Mouse (Mus musculus) spleen, postnatal 4 days (tissue): ENCODE measurements around the gene Son.
A peak's percentile ranks its signal among the peaks of the same experiment; 100 is the strongest.
"Not testable (repeated sequence)": the region's sequence is repeated elsewhere in the genome, so short reads cannot be mapped to it uniquely, and the experiment has no call there.

Experiments
- DNase-seq, 2 experiments: peaks; one replicate each; pipeline ENCODE4 v3.0.0; 2022; ENCODE audit warnings: low spot score in 2 of 2

Gene Son

DNA sequence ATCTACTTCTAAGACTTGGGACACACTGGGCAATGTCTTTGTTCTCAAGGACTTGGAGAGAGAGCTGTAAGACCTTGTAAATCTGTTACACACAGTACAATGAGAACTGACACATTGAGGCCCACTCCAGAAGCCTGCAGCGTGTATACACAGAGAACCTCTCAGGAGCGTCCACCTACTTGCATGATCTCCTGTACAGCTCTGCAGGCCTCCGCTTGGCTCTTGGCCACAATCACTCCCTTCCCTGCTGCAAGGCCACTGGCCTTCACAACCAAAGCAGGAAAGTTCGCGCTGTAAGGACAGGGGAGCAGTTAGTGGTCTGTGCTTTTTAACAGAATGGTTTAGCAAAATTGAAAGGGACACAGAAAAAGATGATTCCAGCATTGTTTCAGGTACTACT is 8.1 kb upstream of the Son start:
- no peak for DNase-seq

DNA sequence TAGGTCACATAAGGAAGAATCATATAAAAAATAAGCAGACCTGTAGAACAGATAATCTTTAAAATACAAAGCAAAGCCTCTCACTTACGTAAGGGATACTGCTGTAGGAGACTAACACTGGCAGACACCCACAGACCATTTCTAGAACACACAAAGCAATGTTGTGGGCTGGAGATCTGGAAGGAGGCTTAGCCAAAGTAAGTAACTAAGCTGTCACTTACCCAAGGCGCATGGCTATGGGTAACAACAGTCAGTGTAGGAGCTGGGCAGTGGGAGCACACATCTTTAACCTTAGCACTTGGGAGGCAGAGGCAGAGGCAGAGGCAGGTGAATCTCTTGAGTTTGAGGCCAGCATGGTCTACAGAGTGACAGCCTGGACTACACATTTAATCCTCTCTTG is 7.7 kb upstream of the Son start:
- no peak for DNase-seq

DNA sequence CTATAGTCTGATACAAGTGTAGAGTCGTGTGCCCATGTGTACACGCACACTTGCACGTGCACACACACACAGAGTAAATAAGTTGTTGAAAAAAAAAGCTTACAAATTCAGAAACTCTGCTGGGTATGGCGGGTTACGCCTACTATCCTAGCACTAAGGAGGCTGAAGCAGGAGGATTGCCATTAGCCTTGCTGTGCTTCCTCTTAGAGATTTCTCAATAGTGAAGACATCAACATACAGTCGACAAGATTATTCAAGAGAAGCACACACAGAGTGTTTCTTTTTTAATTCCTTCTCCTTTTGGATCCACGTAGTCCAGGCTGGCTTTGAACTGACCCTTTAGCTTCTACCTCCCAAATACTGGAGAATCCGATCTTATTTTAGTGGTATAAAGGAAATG is 7.1 kb upstream of the Son start:
- DNase-seq: no peak

DNA sequence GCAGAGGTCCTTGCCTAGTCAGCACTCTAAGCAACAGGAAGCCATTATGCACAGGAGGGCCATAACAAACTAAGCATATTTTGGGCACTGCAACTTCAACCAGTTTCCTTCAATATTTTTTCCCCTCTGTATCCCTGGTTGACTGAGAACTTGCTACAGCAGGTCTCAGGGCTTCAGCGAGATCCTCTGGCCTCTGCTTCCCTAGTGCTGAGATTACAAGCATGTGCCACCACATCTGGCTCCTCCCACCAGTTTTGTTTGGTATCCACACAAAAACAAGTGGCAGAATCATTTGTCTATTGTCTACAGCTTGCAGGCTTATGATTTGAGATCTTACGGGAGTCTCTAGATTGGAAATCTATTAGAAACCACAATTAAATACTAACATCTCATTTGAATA is 2.4 kb upstream of the Son start:
- no peak for DNase-seq

DNA sequence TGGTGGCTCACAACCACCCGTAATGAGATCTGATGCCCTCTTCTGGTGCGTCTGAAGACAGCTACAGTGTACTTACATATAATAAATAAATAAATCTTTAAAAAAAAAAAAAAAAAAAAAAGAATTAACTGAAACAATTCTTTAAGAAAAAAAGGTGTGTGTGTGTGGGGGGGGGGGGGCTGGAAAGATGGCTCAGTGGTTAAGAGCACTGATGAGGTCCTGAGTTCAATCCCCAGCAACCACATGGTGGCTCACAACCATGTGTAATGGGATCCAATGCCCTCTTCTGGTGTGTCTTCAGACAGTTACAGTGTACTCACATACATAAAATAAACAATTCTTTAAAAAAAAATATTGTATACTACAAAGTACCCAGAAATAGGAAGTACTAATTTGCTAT is 1.9 kb upstream of the Son start:
- not testable (repeated sequence) for DNase-seq

DNA sequence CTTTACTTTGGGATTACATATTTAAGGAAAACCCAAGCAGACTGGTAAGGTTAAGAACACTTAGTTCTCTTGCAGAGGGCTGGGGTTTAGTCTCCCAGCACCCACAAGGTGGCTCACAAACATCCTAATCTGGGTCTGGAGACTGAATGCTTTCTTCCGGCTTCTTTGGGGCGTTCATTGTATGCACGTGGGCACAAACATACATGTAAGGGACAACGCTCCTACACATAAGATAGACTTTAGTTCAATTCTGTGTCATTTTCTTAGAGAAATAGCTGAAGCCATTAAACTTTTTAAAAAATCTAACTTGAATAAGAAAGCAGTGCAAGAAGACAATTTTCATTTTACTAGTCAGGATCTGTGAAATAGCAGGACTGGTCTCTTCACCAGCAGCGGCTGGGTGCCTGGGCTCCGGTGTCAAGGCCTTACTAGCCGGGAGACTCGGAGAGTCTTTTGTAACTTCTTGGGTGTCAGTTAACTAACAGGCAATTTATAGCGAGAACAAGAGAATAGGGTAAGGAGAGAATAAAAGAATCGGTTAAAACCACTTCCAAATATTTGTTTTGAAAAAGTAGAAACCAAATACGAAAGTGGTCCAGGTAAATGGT is 1.2 kb upstream of the Son start:
- no peak for DNase-seq

DNA sequence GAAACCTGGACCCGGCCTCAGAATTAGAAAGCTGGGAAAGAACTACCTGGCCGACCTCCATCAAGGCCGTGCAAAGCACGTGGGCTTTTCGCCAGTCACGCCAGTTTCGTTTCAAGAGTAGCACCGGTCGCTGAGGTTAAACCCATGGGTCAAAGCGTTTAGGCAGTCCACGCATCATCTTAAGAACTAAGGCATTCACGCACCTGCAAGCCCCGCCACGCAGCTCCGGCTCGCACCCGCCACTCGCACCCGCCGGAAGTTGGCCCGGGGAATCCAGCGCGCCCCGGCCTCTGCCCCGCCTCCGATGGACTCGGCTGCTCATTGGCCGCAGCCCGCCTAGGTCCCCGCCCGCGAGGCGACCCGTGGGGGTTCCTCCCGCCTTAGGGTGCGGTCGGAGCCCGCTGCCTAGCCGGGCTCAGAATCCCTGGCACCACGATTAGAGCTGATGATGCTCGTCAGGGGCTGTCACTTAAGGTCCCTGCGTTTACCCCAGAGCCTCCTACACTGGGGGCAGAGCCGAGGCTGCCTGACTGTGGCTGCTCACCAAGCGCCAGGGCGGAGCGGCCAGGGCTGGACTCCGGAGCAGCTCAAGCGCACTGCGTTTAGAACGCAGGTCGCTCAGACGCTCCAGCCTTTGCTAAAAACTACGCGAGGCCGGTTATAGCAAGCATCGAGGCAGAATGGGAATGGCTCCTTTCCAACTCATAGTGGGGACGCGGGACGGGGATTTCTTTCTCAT is 456 bp upstream of the Son start, which contains the start of gene Gart:
Gart (minus strand) TSS at position 272 of the 739 bp plus-strand sequence.
- peak; percentile 95 to 97 for DNase-seq

DNA sequence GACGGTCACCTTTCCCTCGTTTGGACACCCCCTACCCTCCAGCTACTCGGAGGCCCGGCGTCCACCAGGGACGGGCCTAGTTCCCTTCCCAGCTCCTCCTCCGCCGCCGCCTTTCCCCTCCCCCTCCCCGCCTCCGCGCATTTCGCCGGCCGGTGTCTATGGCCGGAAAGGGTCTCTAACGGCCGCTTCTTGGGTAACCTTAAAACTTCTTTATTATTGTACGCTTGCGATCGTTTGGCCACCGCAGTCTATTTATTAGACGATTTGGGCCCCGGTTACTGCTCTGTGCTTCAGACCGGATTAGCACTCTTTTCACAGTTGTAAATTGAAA is 879 bp downstream of the Son start:
- peak; percentile 85 to 93 for DNase-seq

DNA sequence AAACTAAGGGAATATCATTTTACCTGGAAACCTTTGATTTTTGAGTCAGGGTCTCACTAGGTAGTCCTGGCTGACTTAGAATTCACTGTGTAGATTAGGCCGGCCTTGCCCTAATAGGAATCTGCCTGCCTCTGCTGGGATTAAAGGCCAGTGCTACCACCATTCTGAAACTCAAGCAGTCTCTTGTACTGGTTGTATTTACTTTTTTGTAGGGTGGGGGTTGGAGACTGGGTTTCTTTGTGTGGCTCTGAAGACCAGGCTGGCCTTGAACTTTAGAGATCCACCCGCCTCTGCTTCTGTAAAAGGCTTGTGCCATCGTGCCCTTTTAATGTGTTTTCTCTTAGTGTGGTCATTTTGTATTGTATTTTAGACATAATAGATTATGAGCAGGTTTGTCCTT is 1.9 kb downstream of the Son start:
- DNase-seq: no peak

DNA sequence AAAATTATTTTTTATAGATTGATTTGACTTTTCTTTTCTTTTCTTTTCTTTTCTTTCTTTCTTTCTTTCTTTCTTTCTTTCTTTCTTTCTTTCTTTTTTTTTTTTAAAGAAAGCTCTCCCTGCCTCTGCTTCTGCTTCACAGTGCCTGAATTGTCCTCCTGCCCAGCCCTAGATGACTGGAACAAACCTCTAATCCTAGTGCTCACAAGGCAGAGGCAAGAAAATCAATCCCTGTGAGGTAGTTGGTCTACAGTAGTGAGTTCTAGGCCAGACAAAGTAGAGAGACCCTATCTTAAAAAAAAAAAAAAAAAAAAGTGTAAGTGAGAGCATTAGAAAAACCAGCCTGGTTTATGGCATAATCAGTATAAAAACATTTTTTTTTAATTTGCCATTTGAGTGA is 2.5 kb downstream of the Son start:
- DNase-seq: no peak

DNA sequence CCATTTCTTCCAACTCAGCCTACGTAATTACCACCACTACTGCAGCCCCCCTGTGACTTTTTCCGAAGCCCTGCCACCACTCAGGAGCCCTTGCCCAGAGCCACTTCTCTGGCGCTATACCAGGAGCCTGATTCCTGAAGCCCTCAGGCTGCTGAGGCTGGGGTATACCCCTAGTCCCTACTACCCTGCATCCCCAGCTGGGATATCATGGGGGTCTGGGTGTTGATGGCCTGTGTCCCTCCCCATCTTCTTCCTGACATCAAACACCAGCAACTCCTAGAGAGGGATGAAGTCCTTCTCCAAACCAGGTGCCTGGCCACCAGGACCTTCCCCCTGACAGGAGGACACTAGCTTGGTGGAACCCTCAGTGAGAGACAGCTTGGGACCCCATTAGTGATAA is 4.9 kb downstream of the Son start:
- no peak for DNase-seq

DNA sequence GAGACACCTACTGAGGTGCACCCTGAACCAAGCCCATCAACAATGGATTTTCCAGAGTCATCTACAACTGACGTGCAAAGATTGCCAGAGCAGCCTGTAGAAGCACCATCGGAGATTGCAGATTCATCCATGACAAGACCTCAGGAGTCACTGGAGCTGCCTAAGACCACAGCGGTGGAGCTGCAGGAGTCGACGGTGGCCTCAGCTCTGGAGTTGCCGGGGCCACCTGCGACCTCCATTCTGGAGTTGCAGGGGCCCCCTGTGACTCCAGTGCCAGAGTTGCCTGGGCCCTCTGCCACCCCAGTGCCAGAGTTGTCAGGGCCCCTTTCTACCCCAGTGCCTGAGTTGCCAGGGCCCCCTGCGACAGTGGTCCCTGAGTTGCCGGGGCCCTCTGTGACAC is 8.0 kb downstream of the Son start:
- DNase-seq: no peak

DNA sequence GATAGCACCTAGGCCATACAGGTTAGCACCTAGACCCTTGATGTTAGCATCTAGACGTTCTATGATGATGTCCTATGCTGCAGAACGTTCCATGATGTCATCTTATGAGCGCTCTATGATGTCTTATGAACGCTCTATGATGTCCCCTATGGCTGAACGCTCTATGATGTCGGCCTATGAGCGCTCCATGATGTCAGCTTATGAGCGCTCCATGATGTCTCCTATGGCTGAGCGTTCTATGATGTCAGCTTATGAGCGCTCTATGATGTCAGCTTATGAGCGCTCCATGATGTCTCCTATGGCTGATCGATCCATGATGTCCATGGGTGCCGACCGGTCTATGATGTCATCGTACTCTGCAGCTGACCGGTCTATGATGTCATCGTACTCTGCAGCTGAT is 10.0 kb downstream of the Son start:
- no peak for DNase-seq

DNA sequence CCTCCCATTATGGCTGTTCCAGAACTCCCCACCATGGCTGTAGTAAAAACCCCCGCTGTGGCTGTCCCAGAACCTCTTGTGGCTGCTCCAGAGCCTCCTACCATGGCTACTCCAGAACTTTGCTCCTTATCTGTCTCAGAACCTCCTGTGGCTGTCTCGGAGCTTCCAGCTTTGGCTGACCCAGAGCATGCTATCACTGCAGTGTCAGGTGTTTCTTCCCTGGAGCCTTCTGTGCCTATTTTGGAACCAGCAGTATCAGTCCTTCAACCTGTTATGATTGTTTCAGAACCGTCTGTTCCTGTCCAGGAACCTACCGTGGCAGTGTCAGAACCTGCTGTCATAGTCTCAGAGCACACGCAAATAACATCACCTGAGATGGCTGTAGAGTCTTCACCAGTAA is 11.2 kb downstream of the Son start:
- no peak for DNase-seq

DNA sequence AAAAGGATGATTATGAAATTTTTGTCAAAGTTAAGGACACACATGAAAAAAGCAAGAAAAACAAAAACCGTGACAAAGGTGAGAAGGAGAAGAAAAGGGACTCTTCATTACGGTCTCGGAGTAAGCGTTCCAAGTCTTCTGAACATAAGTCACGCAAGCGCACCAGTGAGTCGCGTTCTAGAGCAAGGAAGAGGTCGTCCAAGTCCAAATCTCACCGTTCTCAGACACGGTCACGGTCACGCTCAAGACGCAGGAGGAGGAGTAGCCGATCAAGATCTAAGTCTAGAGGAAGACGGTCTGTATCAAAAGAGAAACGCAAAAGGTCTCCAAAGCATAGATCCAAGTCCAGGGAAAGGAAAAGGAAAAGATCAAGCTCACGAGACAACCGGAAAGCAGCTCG is 12.5 kb downstream of the Son start:
- no peak for DNase-seq

DNA sequence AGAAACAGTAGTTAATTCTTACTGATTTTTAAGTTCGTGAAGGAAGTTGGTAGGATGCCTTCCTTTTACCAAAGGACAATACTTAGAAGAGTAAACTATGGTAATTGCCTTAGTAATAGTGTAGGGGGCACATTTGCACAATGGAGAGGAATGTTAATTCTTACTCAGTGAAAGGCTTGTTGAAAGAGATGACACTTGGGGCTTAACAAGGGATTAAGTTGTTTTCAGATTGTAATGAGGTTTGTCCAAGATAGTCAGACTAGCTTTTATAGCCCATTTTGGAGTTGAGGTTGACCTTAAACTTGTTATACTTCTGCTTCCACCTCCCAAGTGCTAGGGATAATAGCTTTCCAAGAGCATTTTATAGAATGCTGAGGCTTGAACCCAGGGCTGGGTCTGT is 14.1 kb downstream of the Son start:
- no peak for DNase-seq

DNA sequence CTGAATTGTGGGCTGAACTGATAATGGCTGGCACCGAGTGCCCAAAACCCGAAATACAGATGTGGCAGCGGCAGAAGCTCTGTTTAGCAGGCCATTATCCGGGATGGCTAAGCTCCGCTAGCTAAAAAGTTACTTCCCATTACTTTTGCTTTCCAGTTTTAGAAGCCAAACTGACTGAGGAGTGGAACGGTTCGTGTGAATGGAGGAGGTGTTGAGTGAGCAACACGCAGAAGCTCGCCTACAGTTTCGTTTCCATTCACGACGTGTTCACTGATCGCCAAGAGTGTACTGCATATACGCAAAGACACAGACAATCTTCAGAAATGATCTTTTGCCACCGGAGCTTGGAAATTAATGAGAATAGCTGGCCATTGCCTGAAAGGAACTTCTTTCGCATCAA is 15.0 kb downstream of the Son start:
- no peak for DNase-seq

DNA sequence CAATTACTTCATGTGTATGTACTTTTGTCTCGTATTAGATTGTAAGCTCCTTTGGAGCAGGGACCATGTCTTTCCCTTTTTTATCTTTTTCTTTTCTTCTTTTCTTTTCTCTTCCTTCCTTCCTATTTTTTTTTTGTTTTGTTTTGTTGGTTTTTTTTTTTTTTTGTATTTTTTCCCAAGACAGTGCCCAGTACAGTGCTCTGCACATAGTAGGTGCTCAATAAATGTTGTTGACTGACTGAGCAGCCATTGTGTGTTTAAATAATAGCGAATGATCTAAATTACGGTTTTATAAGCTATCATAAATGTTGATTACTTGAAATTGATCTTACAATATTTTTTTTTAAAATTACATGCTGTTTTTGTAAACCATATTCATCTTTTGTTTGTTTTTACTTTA is 16.5 kb downstream of the Son start:
- DNase-seq: no peak

DNA sequence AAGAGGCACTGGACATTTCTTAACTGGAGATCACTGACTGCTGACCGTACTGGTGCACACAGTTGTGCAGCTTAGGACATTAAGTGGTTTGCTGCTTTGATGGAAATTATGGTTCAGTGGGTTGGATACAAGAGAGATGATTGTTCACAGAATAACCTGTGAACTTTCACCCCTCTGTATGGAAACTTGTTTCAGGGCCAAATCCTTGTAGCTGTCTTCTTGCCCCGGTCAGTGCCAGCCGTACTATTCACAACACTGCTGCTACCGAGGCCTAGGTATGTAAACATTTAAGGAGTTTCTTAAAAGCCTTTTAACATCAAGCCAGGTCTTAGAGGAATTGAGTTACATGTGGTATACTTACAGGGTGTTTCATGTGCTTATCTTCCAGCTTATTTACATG is 27.2 kb downstream of the Son start:
- DNase-seq: no peak

DNA sequence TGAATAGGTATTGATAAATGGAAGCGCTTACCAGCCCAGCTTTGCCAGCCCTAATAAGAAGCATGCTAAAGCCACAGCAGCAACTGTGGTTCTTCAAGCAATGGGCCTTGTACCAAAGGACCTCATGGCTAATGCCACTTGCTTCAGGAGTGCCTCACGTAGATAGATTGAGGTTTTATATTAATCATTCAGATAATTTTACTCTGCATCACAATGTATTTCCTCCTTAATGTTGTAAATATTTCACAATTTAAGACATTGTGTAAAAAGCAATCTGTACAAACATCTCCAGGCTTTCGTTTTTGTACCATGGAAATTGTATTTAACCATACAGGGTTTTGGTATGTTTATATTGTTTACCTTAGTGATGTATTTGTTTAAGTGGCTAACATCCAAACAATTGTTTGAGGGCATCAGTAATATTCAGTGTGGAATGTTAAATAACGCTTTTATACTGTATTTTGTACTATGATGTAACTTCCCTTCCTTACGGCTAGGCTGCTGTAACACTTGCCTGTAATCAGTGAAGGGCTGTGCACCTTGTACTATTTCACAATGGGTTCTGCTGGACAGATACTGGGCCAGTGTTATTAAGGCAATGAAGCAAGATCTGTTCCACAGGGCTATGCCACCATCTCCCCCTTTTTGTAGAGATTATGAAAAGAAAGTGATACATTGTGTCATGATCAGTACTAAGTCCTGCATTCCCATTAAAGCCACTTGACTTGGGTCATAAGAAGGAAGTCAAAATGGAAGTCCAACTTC is 31.0 kb downstream of the Son start:
- DNase-seq: peak in 1 of 2 experiments; percentile 28

DNA sequence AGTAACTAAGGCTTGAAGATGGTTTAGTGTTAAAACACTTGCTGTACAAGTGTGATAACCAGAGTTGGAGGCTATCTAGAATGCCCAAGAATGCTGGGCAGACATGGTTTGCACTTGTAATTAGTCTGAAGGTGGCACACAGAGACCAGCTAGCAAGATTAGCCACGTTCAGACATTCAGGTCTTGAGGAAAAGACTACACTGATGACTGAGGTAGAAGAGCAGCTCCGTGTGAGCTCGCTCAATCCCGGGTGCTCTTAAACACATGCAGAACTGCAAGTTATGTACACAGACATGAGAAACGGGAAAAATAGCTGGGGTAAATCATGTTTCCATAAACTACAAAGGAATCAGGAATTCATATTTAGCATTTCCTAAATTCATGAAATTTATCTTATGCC is 33.4 kb downstream of the Son start:
- no peak for DNase-seq

DNA sequence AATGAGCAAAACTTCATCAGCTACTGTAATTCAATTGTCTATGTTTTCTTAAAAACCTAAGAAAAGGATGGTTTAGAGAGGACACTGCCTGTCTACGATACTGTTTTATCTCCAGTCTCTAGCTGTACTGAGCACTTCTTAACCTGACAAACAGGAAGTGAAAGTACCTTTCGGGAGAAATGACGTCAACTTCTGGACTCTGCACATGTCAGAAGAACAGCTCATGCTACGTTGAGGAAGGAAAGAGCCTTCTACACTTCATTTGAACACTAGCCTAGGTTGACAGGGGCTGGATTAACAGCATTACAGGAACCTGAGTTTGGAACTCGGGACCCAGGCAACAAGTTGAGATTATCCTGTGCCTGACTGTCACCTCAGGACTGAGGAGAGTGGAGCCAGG is 38.2 kb downstream of the Son start:
- DNase-seq: no peak

DNA sequence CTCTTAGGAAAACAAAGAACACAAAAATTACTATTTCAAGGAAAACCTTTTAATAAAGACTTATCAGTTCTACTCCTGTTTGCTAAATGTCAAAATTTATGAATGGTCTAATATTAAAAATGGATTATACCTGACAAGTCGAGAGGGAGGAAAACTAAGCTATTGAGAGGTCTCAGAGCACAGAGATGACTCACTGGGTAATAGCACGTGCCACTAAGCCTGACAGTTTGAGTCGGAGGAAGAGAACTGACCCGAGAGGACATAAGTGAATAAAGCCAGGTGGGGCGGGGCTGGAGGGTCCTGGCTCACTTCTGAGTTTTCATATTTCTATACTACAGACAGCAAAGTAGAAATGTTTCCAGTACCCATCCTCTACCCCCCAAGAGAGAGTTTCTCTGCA is 39.1 kb downstream of the Son start:
- DNase-seq: no peak
